Mouse (Mus musculus): ENCODE measurements around the gene Kcnn1.

DNA sequence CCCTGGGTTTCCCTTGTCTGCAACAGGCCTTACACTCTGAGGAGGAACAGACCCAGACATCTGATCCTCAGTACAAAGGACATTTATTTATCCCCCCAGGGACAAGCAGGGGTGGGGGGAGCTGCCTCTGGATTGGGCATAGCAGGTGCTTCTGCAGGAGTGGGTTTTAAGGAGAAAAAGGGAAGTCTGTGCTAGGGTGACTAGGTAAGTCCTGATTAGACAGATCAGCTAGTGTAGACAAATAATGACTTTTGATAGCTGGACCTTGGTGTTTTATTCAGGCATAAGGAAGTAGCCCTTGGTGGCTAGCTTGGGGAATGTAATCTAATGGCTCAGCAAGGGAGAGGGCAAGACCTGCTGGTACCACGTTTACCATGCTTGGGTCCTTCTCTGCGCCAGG, 36.2 kb upstream of the Kcnn1 start:
- TF ChIP-seq CTCF (IDR thresholded peaks at IDR 0.05) (no peak), POLR2A (IDR thresholded peaks at IDR 0.05; ENCODE audit: insufficient read depth, low read depth, low read length) (no peak)
